Mouse (Mus musculus) MEL (cell line): ENCODE results near the gene Zfp383. TPM values are rescaled to one million over a fixed set of nuclear protein-coding genes. Genes with fewer than 3 reads are reported as not detected.

Experiments
- DNase-seq: peaks from one replicate; pipeline ENCODE4 v3.0.0; 2011; ENCODE audit warnings: low read depth, low spot score
- H3K27ac ChIP-seq: 2 replicates; pipeline ENCODE4 v1.5.1; 2012; ENCODE audit warnings: low read depth, mild to moderate bottlenecking, control low read depth, low read length, moderate library complexity; ENCODE audit not compliant: control insufficient read depth
- H3K27me3 ChIP-seq, 2 experiments: fragments of 150-350 bp in 1 of 2; sonication (generic) in 1 of 2; 2 replicates each; pipeline ENCODE4 v1.6.1; 2012; ENCODE audit warnings: low read length in 2 of 2, mild to moderate bottlenecking in 2 of 2, improper control_type of control experiment in 1 of 2, moderate library complexity in 1 of 2; ENCODE audit not compliant: insufficient read depth in 2 of 2, control insufficient read depth in 1 of 2
- H3K36me3 ChIP-seq, 2 experiments: 2 replicates each; pipeline ENCODE4 v1.6.1; 2012 to 2014; ENCODE audit warnings: low read length in 2 of 2, improper control_type of control experiment in 1 of 2, inconsistent platforms in 1 of 2, mild to moderate bottlenecking in 1 of 2; ENCODE audit not compliant: insufficient read depth in 2 of 2, control insufficient read depth in 1 of 2
- H3K4me1 ChIP-seq, 2 experiments: fragments of 150-350 bp in 1 of 2; sonication (generic) in 1 of 2; 2 replicates each; pipeline ENCODE4 v1.6.1; 2012; ENCODE audit warnings: low read length in 2 of 2, improper control_type of control experiment in 1 of 2, mild to moderate bottlenecking in 1 of 2; ENCODE audit not compliant: insufficient read depth in 2 of 2, control insufficient read depth in 1 of 2
- H3K4me3 ChIP-seq, 2 experiments: fragments of 150-350 bp in 1 of 2; sonication (generic) in 1 of 2; 2 replicates each; pipeline ENCODE4 v1.5.1; 2012; ENCODE audit warnings: low read depth in 2 of 2, low read length in 2 of 2, mild to moderate bottlenecking in 2 of 2, moderate library complexity in 2 of 2, control low read depth in 1 of 2, improper control_type of control experiment in 1 of 2; ENCODE audit not compliant: control insufficient read depth in 1 of 2, insufficient read depth in 1 of 2
- H3K79me2 ChIP-seq: 2 replicates; pipeline ENCODE4 v1.6.1; 2012; ENCODE audit warnings: mild to moderate bottlenecking, low read length, moderate library complexity; ENCODE audit not compliant: control insufficient read depth, poor library complexity, insufficient read depth
- H3K9ac ChIP-seq: 2 replicates; pipeline ENCODE4 v1.6.1; 2012; ENCODE audit warnings: low read depth, mild to moderate bottlenecking, control low read depth, low read length, moderate library complexity; ENCODE audit not compliant: control insufficient read depth, poor library complexity, severe bottlenecking
- H3K9me3 ChIP-seq: fragments of 150-350 bp; sonication (generic); replicated peaks from 2 replicates; pipeline ENCODE4 v1.6.1; 2012; ENCODE audit warnings: mild to moderate bottlenecking, low read length, improper control_type of control experiment, moderate library complexity; ENCODE audit not compliant: insufficient read depth
- CHD1 ChIP-seq: IDR thresholded peaks from 2 replicates; pipeline ENCODE4 v1.6.1; 2012; ENCODE audit warnings: low read depth, mild to moderate bottlenecking, inconsistent platforms, low read length, improper control_type of control experiment
- ETS1 ChIP-seq: IDR thresholded peaks from 2 replicates; pipeline ENCODE4 v1.6.1; 2012; ENCODE audit warnings: low read depth, mild to moderate bottlenecking, inconsistent platforms, low read length, improper control_type of control experiment, moderate library complexity
- GATA1 ChIP-seq: IDR thresholded peaks from 2 replicates; pipeline ENCODE4 v1.6.1; 2011; ENCODE audit warnings: low read depth, low read length, improper control_type of control experiment
- HCFC1 ChIP-seq: IDR thresholded peaks from 2 replicates; pipeline ENCODE4 v1.6.1; 2012; ENCODE audit warnings: low read depth, mild to moderate bottlenecking, inconsistent platforms, low read length, improper control_type of control experiment, moderate library complexity
- MAFK ChIP-seq: IDR thresholded peaks from 2 replicates; pipeline ENCODE4 v1.6.1; 2011; ENCODE audit warnings: low read depth, mild to moderate bottlenecking, low read length, improper control_type of control experiment, borderline replicate concordance
- MAX ChIP-seq: IDR thresholded peaks from 2 replicates; pipeline ENCODE4 v1.6.1; 2011; ENCODE audit warnings: low read length, improper control_type of control experiment
- MAZ ChIP-seq: IDR thresholded peaks from 2 replicates; pipeline ENCODE4 v1.6.1; 2012; ENCODE audit warnings: low read depth, mild to moderate bottlenecking, inconsistent platforms, low read length, improper control_type of control experiment
- MEF2A ChIP-seq: IDR thresholded peaks from 2 replicates; pipeline ENCODE4 v1.6.1; 2014; ENCODE audit warnings: low read depth, mild to moderate bottlenecking, inconsistent platforms, low read length, improper control_type of control experiment; ENCODE audit not compliant: poor library complexity, insufficient replicate concordance, severe bottlenecking; ENCODE audit errors: extremely low read depth
- MXI1 ChIP-seq: IDR thresholded peaks from 2 replicates; pipeline ENCODE4 v1.6.1; 2011; ENCODE audit warnings: mild to moderate bottlenecking, low read depth, low read length, improper control_type of control experiment
- NRF1 ChIP-seq: IDR thresholded peaks from 2 replicates; pipeline ENCODE4 v1.6.1; 2014; ENCODE audit warnings: low read depth, mild to moderate bottlenecking, inconsistent platforms, low read length, improper control_type of control experiment, moderate library complexity; ENCODE audit not compliant: poor library complexity, insufficient read depth, severe bottlenecking
- POLR2A ChIP-seq, 2 experiments: IDR thresholded peaks; 2 replicates each; pipeline ENCODE4 v1.6.1; 2011 to 2012; ENCODE audit warnings: low read length in 2 of 2, mild to moderate bottlenecking in 2 of 2, control low read depth in 1 of 2, improper control_type of control experiment in 1 of 2, low read depth in 1 of 2, moderate library complexity in 1 of 2; ENCODE audit not compliant: control insufficient read depth in 1 of 2, insufficient read depth in 1 of 2, poor library complexity in 1 of 2
- RCOR1 ChIP-seq: IDR thresholded peaks from 2 replicates; pipeline ENCODE4 v1.6.1; 2012; ENCODE audit warnings: low read depth, mild to moderate bottlenecking, inconsistent platforms, low read length, improper control_type of control experiment
- SIN3A ChIP-seq: IDR thresholded peaks from 2 replicates; pipeline ENCODE4 v1.6.1; 2012; ENCODE audit warnings: low read length, improper control_type of control experiment, inconsistent platforms
- UBTF ChIP-seq: IDR thresholded peaks from 2 replicates; pipeline ENCODE4 v1.6.1; 2012; ENCODE audit warnings: low read depth, mild to moderate bottlenecking, inconsistent platforms, low read length, improper control_type of control experiment, moderate library complexity, borderline replicate concordance; ENCODE audit not compliant: insufficient read depth
- ZC3H11A ChIP-seq: IDR thresholded peaks from 2 replicates; pipeline ENCODE4 v1.6.1; 2012; ENCODE audit warnings: low read depth, mild to moderate bottlenecking, inconsistent platforms, low read length, improper control_type of control experiment
- ZMIZ1 ChIP-seq: IDR thresholded peaks from 2 replicates; pipeline ENCODE4 v1.6.1; 2012; ENCODE audit warnings: low read depth, mild to moderate bottlenecking, inconsistent platforms, low read length, improper control_type of control experiment, moderate library complexity
- polyA plus RNA-seq, 2 experiments: library from polyadenylated mRNA; stranded (reverse) in 1 of 2; unstranded in 1 of 2; fragments of >175 nt in 1 of 2; fragments of >200 nt in 1 of 2; gene quantifications; 2 replicates each; pipeline versions ENCODE4 v1.2.1 to v1.2.4; 2012; ENCODE audit warnings: low replicate concordance in 2 of 2, low read depth in 1 of 2; ENCODE audit not compliant: insufficient read length in 2 of 2, insufficient read depth in 1 of 2, missing spikeins in 1 of 2
- total RNA-seq: library from RNA; depleted of rRNA; stranded (reverse); fragments of 300-350 nt; gene quantifications from 2 replicates; pipeline ENCODE4 v1.2.3, GENCODE M21; 2012

Zfp383 gene
- total and polyA plus RNA-seq, 3 experiments = 0.89 to 1.4 TPM; not detected in 1

- TF ChIP-seq ZC3H11A = no peak
- no peak for TF ChIP-seq MEF2A
- no peak for TF ChIP-seq CHD1
- no peak for TF ChIP-seq GATA1
- TF ChIP-seq MAZ = no peak
- no peak for TF ChIP-seq RCOR1
- TF ChIP-seq MXI1 = no peak
- Histone ChIP-seq H3K36me3 (no peaks in the 10 kb centered on the region; a peak in 1 of 4 replicates), H3K79me2 (no peaks in the 10 kb centered on the region), H3K9me3 (no peaks in the 10 kb centered on the region), H3K4me3 (no peak overlapping the region), H3K9ac (no peak overlapping the region), H3K27ac (no peak overlapping the region), H3K27me3 (no peaks in the 10 kb centered on the region), H3K4me1 (peaks cover 0 to 2% of the 10 kb centered on the region in 2 experiments; a peak in 1 of 4 replicates)
- no peak for DNase-seq
Observed at GRCm38 (mm10) chr7:29912172-29912571, 4.1 kb downstream of the Zfp383 start.

- no peak overlapping the region for H3K27ac ChIP-seq
- no peak overlapping the region for H3K9ac ChIP-seq
- no peaks in the 10 kb centered on the region for H3K27me3 ChIP-seq
- H3K36me3 ChIP-seq = peaks cover 0 to 4% of the 10 kb centered on the region in 2 experiments; a peak in 1 of 4 replicates
- no peak for DNase-seq
- no peaks in the 10 kb centered on the region; a peak in 1 of 4 replicates for H3K4me1 ChIP-seq
- no peaks in the 10 kb centered on the region for H3K9me3 ChIP-seq
- no peaks in the 10 kb centered on the region for H3K79me2 ChIP-seq
- H3K4me3 ChIP-seq = no peak overlapping the region
- TF ChIP-seq MAFK (no peak), UBTF (no peak), ETS1 (no peak), MEF2A (no peak), SIN3A (no peak), MAX (no peak), ZMIZ1 (no peak), NRF1 (no peak), POLR2A (IDR thresholded peaks at IDR 0.05; ENCODE audit: control insufficient read depth in 1 of 2, insufficient read depth in 1 of 2, low read depth in 1 of 2, low read length in 2 of 2, poor library complexity in 1 of 2) (no peak), HCFC1 (no peak)
Observed at GRCm38 (mm10) chr7:29917371-29918061, 9.5 kb downstream of the Zfp383 start.
